Mouse (Mus musculus): ENCODE data around the gene Slamf8.
A peak's percentile ranks its signal among the peaks of the same experiment; 100 is the strongest.

Slamf8 gene

DNA sequence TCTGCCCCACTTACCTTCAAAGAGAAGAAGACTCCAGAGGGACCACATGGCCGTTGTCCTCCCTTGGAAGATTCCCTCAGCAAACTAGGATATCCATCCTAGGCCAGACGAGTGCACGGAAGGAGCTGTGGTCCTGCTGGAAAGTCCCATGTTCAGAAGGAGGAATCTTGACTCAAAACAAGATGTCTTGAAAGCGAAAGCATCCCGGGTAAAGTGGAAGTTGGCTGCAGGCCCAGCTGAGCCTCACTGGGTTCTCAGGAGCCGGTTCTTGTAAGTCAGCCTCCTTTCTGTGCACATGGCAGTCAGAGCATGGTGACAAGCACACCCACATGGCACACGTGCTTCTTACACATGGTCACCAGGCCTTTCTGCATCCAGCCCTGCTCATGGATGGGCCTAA, at the start of gene Slamf8:
Slamf8 (minus strand) TSS at position 184 of the 400 bp plus-strand sequence.
- no peak for DNase-seq

DNA sequence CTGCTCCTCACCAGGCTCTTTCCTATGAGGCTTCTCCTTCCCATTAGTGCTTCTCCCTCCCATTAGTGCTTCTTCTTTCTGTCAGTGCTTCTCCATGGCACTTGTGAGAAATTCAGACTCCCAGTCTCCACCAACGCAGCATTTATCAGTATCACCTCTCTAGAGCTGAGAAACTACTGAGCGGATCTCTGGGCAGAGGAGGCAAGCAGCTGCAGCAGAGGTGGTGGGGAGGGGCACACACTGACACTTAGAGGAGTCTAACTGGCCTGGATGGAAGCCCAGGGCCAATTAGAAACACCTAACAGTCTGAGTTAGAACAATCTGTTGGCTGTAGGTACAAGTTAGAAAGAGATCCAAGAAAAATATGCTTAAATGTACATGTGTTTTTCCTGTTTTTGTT, 48.4 kb upstream of the Slamf8 start:
- DNase-seq = no peak

- no peak for DNase-seq
Observed at GRCm38 (mm10) chr1:172637801-172638200, 47.4 kb upstream of the Slamf8 start.

GRCm38 (mm10) chr1:172636266-172636665, 45.9 kb upstream of the Slamf8 start:
- DNase-seq = no peak

- DNase-seq = no peak
Observed at GRCm38 (mm10) chr1:172635258-172635657, 44.9 kb upstream of the Slamf8 start.

GRCm38 (mm10) chr1:172634136-172634535, 43.8 kb upstream of the Slamf8 start:
- DNase-seq = no peak

DNA sequence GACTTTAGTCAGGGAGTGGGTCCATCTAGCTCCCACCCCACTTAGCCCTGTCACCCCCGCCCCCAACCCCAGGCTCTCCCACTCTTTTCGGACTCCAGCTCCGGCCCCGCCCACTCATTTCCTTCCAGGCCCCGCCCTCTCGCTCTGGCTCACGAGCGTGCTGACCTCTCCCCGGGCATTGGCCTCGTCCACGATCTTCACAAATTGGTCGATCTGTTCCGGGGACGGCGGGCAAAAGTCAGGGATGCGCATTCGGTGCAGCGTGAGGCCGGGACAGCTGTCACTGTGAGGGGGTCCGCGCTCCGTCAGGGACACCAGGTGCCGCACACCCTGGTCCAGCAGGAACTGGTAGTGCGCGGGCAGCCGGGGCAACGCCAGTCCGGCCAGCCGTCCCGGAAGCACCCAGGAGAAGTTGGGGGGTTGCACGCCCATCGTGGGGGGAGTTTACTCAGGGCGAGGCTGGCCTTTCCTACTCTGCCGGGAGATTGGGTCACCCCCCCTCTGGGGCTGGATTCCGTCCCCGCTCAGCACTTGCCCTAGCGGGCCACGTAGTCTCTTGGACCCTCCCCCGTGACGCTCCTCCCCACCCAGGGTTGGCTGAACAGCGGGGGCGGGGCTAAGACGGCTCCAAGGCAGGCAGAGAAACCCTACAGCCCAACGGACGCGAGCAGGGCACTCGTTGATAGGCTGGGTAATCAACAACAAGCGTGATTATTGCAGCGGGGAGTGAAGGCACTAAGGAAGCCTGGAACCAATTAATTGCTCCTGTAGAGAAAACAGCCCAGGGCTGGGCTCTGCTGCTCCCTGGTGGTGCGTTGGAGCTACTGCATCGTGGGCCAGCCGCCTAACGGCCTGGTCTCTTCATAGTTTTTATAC, 42.3 kb upstream of the Slamf8 start, which contains the start of gene Dusp23:
Dusp23 (minus strand) TSS at position 512 of the 876 bp plus-strand sequence.
- peak; percentile 97 for DNase-seq

DNA sequence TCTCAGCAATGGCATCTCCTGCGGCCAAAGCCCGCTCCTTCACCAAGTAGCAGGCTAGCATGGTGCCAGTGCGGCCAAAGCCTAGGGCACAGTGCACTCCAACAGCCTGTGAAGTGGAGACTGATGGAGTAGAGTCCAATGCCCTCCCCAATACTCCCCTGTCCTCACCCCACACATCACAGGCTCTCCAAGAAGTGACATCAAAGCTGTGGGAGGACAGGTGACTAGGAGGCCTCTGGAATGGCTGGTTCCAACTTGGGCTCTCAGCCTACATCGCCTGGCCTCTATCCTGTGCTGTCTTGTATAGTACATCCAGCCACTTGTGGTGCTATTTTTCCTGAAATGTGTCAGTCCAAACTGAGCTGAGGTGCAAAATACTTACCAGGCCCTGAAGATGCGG, 41.4 kb upstream of the Slamf8 start:
- DNase-seq = no peak

DNA sequence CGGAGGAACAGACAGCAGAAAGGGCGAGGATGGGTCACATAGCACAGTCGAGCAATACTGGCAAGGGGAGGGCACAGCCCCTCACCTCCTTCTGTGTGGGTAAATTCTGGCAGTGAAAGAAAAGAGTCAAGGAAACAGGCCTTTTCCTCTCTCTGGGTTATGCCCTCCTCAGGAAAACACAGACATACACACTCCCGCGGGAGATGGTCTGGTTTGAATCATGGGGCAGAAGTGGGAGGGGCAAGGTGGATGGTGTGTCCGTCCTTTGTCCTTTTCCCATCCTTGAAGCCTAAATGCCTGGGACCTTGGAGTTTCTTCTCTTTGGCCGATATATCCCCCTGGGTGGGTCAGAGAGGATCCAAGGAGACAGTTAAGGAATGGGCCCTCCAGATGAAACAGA, 39.5 kb upstream of the Slamf8 start:
- DNase-seq = peak; percentile 64

DNA sequence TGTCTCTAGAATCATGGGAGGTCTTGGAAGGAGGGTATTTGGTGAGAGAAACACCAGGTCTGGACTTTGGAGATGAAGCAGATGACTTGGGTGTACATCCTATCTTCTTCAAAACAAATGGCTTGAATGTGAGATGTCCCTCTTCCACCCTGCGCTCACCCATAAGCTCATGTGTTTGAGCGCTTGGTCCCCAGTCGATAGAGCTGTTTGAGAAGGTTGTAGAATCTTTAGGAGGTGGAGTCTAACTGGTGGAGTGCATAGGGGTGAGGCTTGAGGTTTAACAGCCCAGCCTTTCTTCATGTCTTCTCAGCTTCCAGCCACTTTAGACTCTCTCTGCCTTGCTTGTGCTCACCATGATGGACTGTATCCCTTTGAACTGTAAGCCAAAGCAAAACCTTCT, 35.9 kb upstream of the Slamf8 start:
- DNase-seq = no peak

DNA sequence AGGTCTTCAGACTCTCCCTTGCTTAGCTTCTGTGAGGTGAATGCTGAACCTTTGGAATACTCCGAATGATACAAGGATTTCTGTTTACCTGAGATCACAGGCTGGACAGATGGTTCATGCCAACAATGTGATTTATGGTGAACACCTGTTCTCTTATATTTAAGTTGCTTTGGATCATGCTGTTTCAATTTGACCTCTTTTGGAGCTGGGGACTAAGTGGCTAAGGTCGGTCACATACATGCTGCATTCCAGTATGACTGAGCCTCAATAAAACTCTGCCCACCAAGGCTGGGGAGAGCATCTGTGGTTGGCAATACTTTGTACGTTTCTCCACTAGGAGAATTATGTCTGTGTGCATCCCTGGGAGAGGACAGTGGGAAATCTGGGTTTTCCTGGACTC, 33.7 kb upstream of the Slamf8 start:
- no peak for DNase-seq

DNA sequence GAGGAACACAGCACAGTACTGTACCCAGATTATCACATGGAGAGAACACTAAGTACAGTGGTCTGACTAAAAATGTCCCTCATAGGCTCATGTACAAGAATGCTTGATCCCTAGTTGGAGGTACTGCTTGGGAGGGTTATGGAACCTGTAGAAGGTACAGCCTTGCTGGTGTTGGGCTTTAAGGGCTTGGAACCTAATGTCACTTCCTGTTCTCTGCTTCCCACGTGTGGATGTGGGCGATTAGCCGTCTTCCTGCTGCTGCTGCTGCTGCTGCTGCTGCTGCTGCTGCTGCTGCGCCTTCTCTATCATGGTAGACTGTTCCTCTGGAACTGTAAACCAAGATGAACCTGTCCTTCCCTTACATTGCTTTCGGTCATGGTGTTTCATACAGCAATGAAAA, 33.2 kb upstream of the Slamf8 start:
- no peak for DNase-seq

GRCm38 (mm10) chr1:172619235-172619634, 28.9 kb upstream of the Slamf8 start:
- DNase-seq = peak; percentile 75

DNA sequence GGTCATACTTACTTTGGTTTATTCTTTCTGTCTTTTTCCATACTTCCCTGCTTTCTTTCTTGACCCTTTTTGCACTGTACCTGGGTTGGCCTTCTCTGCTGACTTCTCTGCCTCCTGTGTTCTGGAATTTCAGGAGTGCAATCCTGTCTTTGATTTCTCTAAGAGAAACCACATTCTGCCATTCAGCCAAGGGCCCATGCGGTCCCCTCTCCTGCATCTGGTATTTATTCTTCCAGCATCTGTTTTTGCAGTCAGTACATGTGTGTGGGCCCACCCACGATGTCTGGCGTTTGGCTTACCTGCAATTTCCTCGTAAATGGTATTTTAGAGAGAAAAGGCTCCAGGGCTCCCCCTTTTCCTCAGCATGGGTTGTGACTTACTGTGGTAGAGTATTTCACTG, 27.8 kb upstream of the Slamf8 start:
- DNase-seq = peak; percentile 70

GRCm38 (mm10) chr1:172617365-172618076, 27.2 kb upstream of the Slamf8 start:
- peak; percentile 61 for DNase-seq

- peak; percentile 73 for DNase-seq
Observed at GRCm38 (mm10) chr1:172616537-172617300, 26.4 kb upstream of the Slamf8 start.

DNA sequence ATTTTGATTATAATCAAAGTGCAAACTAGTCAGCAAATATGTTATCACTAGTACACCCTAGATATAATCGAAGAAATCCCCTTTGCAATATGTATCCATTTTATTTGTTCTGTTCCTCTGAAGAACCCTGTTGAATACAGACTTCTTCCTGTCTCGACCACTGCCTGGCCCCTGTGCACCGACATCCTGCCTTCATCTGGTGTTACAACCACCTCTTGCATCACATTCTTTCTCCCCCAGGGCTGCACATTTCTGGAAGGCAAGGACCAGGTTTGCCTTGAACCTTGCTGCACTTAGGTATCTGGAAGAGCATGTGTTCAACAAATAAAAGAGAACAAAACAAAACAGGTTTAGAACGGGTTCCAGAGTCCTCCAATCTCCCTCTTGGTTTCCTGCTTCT, 25.0 kb upstream of the Slamf8 start:
- DNase-seq = no peak

GRCm38 (mm10) chr1:172614654-172615053, 24.3 kb upstream of the Slamf8 start:
- DNase-seq = no peak

- no peak for DNase-seq
Observed at GRCm38 (mm10) chr1:172612745-172613144, 22.4 kb upstream of the Slamf8 start.

GRCm38 (mm10) chr1:172611304-172611703, 20.9 kb upstream of the Slamf8 start:
- no peak for DNase-seq

DNA sequence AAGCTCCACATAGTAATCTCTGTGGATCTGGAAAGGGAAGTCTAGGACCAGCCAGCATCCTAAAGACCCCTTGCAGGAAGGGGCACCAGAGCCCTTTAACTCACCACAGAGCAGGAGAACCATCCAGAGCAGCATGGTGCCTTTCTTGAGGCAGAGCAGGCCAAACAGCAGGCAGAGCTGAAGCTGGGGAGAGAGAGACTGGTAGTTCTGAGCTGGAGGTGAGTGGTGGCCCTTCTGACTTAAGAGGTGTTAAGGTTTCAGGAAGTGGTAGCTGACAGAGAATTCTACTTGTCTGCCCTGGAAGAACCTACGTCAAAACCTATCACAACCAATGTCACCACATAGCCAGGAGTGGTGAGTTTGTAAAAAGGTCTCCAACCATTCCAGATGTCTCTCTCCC, 12.0 kb upstream of the Slamf8 start, which contains the start of gene Fcrl6:
Fcrl6 (minus strand) TSS at position 226 of the 400 bp plus-strand sequence.
- DNase-seq = no peak

DNA sequence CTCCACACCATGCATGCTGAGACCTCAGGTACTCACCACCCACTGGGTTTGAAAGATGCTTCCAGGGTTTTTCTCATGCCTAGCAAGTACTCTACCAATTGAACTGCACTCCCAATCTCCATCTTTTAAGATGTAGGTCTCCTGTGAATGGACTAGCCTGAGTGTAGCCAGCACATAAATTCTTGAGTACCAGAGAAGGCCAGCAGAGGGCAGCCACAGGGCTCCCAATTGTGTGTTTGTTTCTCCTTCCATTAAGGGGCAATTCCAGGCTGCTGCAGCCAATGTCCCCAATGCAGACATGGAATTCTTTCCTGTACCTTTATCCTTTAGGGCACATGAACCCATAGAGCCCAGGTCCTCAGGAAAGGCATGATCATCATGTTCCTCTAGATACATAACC, 4.1 kb upstream of the Slamf8 start:
- DNase-seq = peak; percentile 66

GRCm38 (mm10) chr1:172593956-172594355, 3.6 kb upstream of the Slamf8 start:
- no peak for DNase-seq

Data from embryo, embryonic 11 days (tissue).